ENCODE assay signal across 8 mouse cellular contexts in genomic region chr7:141326546-141327446, GRCm38 (mm10). TPM values are rescaled to one million over a fixed set of nuclear protein-coding genes. Genes with fewer than 3 reads are reported as not detected.
A peak's percentile ranks its signal among the peaks of the same experiment; 100 is the strongest.
DNase-seq lines count a peak whose midpoint lies in the region; ATAC-seq and TF ChIP-seq lines count a peak whose summit lies in the region.

No protein-coding gene starts in this region.

- H3K9me3 ChIP-seq in ES-Bruce4 (replicated peaks; ENCODE audit: control insufficient read depth, insufficient read depth, low read length, poor library complexity, severe bottlenecking), result no peaks in the 10 kb centered on the region
- no peaks in the 10 kb centered on the region for H3K9me3 ChIP-seq in hindbrain, embryonic 12.5 days (replicated peaks)
- H3K9me3 ChIP-seq in lung, embryonic 15.5 days, result no peaks in the 10 kb centered on the region

- H3K27ac ChIP-seq in ES-Bruce4 (ENCODE audit: insufficient read depth, low read length), result no peak overlapping the region
- peak overlapping the region; percentile 99 for H3K27ac ChIP-seq in hindbrain, embryonic 12.5 days
- H3K27ac ChIP-seq in lung, embryonic 15.5 days, result peak overlapping the region; percentile 100

- ATAC-seq in hindbrain, embryonic 12.5 days (ENCODE audit: low FRiP score), result peak; percentile 24
- peak; percentile 9 for ATAC-seq in lung, embryonic 15.5 days (ENCODE audit: borderline replicate concordance, extremely low read depth, low FRiP score, low TSS enrichment)
- ATAC-seq in frontal cortex, adult (ENCODE audit: low TSS enrichment), result no peak; the same call in 1 of the 2 replicates

- TF ChIP-seq CTCF in ES-Bruce4 (IDR thresholded peaks at IDR 0.05; ENCODE audit: low read depth, low read length), result no peak

- H3K4me3 ChIP-seq in ES-Bruce4 (ENCODE audit: low read depth, low read length), result peak overlapping the region; percentile 89
- peak overlapping the region; percentile 70 for H3K4me3 ChIP-seq in hindbrain, embryonic 12.5 days
- H3K4me3 ChIP-seq in lung, embryonic 15.5 days, result peak overlapping the region; percentile 64

- DNase-seq in kidney, adult 11 months, result peak; percentile 41
- DNase-seq in kidney, adult 8-10 months, result no peak
- DNase-seq in embryo, embryonic 9.5 days (ENCODE audit: extremely low spot score), result peak; percentile 24
- peak; percentile 17 to 29 for DNase-seq in spleen, postnatal 36 days (ENCODE audit: low spot score in 2 of 2)

- H3K4me1 ChIP-seq in ES-Bruce4 (ENCODE audit: control insufficient read depth, insufficient read depth, low read length), result peaks cover 7% of the 10 kb centered on the region
- H3K4me1 ChIP-seq in hindbrain, embryonic 12.5 days, result peaks cover 29% of the 10 kb centered on the region
- peaks cover 28% of the 10 kb centered on the region for H3K4me1 ChIP-seq in lung, embryonic 15.5 days

- TF ChIP-seq POLR2A in ES-Bruce4 (IDR thresholded peaks at IDR 0.05; ENCODE audit: insufficient read depth, low read length), result no peak

- no peaks in the 10 kb centered on the region for H3K27me3 ChIP-seq in ES-Bruce4 (ENCODE audit: control insufficient read depth, insufficient read depth, low read length, poor library complexity, severe bottlenecking)
- H3K27me3 ChIP-seq in hindbrain, embryonic 12.5 days, result no peaks in the 10 kb centered on the region
- H3K27me3 ChIP-seq in lung, embryonic 15.5 days, result no peaks in the 10 kb centered on the region

- TF ChIP-seq EP300 in ES-Bruce4 (IDR thresholded peaks at IDR 0.05; ENCODE audit: insufficient read depth, low read depth, low read length), result no peak

- H3K36me3 ChIP-seq in ES-Bruce4 (ENCODE audit: control insufficient read depth, insufficient read depth, low read length, poor library complexity, severe bottlenecking), result peaks cover 12% of the 10 kb centered on the region
- peaks cover 27% of the 10 kb centered on the region for H3K36me3 ChIP-seq in hindbrain, embryonic 12.5 days
- peaks cover 16% of the 10 kb centered on the region for H3K36me3 ChIP-seq in lung, embryonic 15.5 days

- WGBS in hindbrain, embryonic 12.5 days, result 6% methylated on average over 32 of the region's 35 CpGs
- WGBS in lung, embryonic 15.5 days, result 4% methylated on average over 35 of the region's 35 CpGs

- H3K4me2 ChIP-seq in hindbrain, embryonic 12.5 days (replicated peaks), result peak overlapping the region; percentile 95
- H3K4me2 ChIP-seq in lung, embryonic 15.5 days, result peak overlapping the region; percentile 93

- H3K9ac ChIP-seq in ES-Bruce4 (ENCODE audit: low read depth, poor library complexity, severe bottlenecking), result peak overlapping the region; percentile 92
- peak overlapping the region; percentile 92 for H3K9ac ChIP-seq in hindbrain, embryonic 12.5 days
- H3K9ac ChIP-seq in lung, embryonic 15.5 days, result peak overlapping the region; percentile 94

RNA-seq across cellular contexts. Expression of gene Deaf1, which starts 0.7 kb away (rescaled TPM):
- polyA plus RNA-seq in ES-Bruce4 (2011; ENCODE audit: insufficient read depth, insufficient read length, low read depth, missing spikeins), result 79.2 and 79.4 TPM in 2 replicates
- 96.5 and 96.6 TPM in 2 replicates for polyA plus RNA-seq in hindbrain, embryonic 12.5 days (2016; fragmentation: Nextera tagmentation; extraction: Ambion mirVana)
- 56.0 and 56.2 TPM in 2 replicates for polyA plus RNA-seq in lung, embryonic 15.5 days (2015; fragmentation: Nextera tagmentation; extraction: Ambion mirVana)

RNA-seq across cellular contexts. Expression of gene Tmem80, which starts 0.7 kb away (rescaled TPM):
- 7.0 and 8.2 TPM in 2 replicates for polyA plus RNA-seq in ES-Bruce4 (2011; ENCODE audit: insufficient read depth, insufficient read length, low read depth, missing spikeins)
- polyA plus RNA-seq in hindbrain, embryonic 12.5 days (2016; fragmentation: Nextera tagmentation; extraction: Ambion mirVana), result 60.5 and 66.9 TPM in 2 replicates
- 42.3 and 45.8 TPM in 2 replicates for polyA plus RNA-seq in lung, embryonic 15.5 days (2015; fragmentation: Nextera tagmentation; extraction: Ambion mirVana)

RNA-seq across cellular contexts. Expression of gene Eps8l2, which starts 11.9 kb away (rescaled TPM):
- 39.8 and 46.0 TPM in 2 replicates for polyA plus RNA-seq in ES-Bruce4 (2011; ENCODE audit: insufficient read depth, insufficient read length, low read depth, missing spikeins)
- 2.6 and 2.7 TPM in 2 replicates for polyA plus RNA-seq in hindbrain, embryonic 12.5 days (2016; fragmentation: Nextera tagmentation; extraction: Ambion mirVana)
- polyA plus RNA-seq in lung, embryonic 15.5 days (2015; fragmentation: Nextera tagmentation; extraction: Ambion mirVana), result 29.1 and 29.8 TPM in 2 replicates

RNA-seq across cellular contexts. Expression of gene Drd4, which starts 35.0 kb away (rescaled TPM):
- 0.21 and 0.65 TPM in 2 replicates for polyA plus RNA-seq in ES-Bruce4 (2011; ENCODE audit: insufficient read depth, insufficient read length, low read depth, missing spikeins)
- polyA plus RNA-seq in hindbrain, embryonic 12.5 days (2016; fragmentation: Nextera tagmentation; extraction: Ambion mirVana), result 0.81 and 0.86 TPM in 2 replicates
- 0.49 and 0.57 TPM in 2 replicates for polyA plus RNA-seq in lung, embryonic 15.5 days (2015; fragmentation: Nextera tagmentation; extraction: Ambion mirVana)

RNA-seq across cellular contexts. Expression of gene Sct, which starts 47.9 kb away (rescaled TPM):
- 7.4 and 8.5 TPM in 2 replicates for polyA plus RNA-seq in ES-Bruce4 (2011; ENCODE audit: insufficient read depth, insufficient read length, low read depth, missing spikeins)
- polyA plus RNA-seq in hindbrain, embryonic 12.5 days (2016; fragmentation: Nextera tagmentation; extraction: Ambion mirVana), result 2.4 and 2.7 TPM in 2 replicates
- polyA plus RNA-seq in lung, embryonic 15.5 days (2015; fragmentation: Nextera tagmentation; extraction: Ambion mirVana), result 2.3 and 2.6 TPM in 2 replicates

Comparison
In these comparisons a context has a peak if more than half of its experiments do, and no peak if none do; other contexts are left out.
1. DNase-seq: peak in kidney, adult 11 months (single experiment), embryo, embryonic 9.5 days (single experiment) and spleen, postnatal 36 days (2 of 2); none in kidney, adult 8-10 months (0 of 2).
2. Peak in every context shown above with its lines, with median percentiles within 50 percentile points of each other: H3K4me3 ChIP-seq and H3K9ac ChIP-seq.